Comparison of ENCODE assay signal across 18 mouse cellular contexts in the genomic region with DNA sequence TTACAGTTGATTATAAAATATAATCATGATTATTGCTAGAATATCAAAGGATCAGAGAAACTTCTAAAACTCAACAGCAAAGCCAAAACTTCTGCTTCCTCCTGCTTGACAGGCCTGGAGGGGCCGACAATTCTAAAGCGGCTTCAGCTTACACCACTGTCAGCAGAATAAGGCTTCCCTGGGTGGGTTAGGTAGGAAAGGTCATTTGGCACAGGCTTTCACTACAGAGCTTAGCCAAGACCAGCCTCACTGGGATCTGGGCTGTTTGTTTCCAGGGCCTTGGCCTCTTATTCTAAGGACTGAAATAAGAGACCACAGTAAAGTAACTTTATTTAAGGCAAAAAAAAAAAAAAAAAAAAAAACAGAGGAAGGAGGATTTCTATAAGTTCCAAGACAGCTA.
"Had no signal": no experiment of that assay in that cellular context is flagged by ENCODE, and none has a peak within 500 bp of the region (broad histone marks: within the 10 kb centered on the region; RNA-seq: fewer than 3 reads in every experiment).

No protein-coding gene starts in this region.

- H3K27ac ChIP-seq: midbrain, embryonic 10.5 days; midbrain, embryonic 12.5 days; neural tube, embryonic 13.5 days; neural tube, embryonic 15.5 days had no signal

- H3K9ac ChIP-seq: lung, embryonic 14.5 days; midbrain, embryonic 12.5 days; neural tube, embryonic 13.5 days; neural tube, embryonic 15.5 days had no signal

- H3K4me2 ChIP-seq: lung, embryonic 14.5 days; midbrain, embryonic 12.5 days; neural tube, embryonic 13.5 days; neural tube, embryonic 15.5 days had no signal

- H3K4me3 ChIP-seq: midbrain, embryonic 10.5 days; midbrain, embryonic 12.5 days; myocyte; neural tube, embryonic 13.5 days; neural tube, embryonic 15.5 days had no signal

- H3K4me1 ChIP-seq: midbrain, embryonic 10.5 days; midbrain, embryonic 12.5 days; neural tube, embryonic 13.5 days; neural tube, embryonic 15.5 days had no signal

- H3K9me3 ChIP-seq: midbrain, embryonic 10.5 days; midbrain, embryonic 12.5 days; neural tube, embryonic 13.5 days; neural tube, embryonic 15.5 days had no signal

- H3K27me3 ChIP-seq: midbrain, embryonic 12.5 days; neural tube, embryonic 13.5 days; neural tube, embryonic 15.5 days had no signal

- DNase-seq: lung, embryonic 14.5 days; lung, postnatal 10 days; lung, postnatal 4 days; midbrain, embryonic 14.5 days; retina, postnatal 1 day; right cerebral cortex, adult 18-20 months; right cerebral cortex, postnatal 25 days; right cerebral cortex, postnatal 4 days; spleen, adult 18-20 months; thymus, adult 18-20 months; thymus, postnatal 14 days; thymus, postnatal 36 days had no signal

- ATAC-seq: midbrain, embryonic 16.5 days had no signal
